ENCODE assay signal across 12 mouse cellular contexts in genomic region chr19:9989884-9990256, GRCm38 (mm10).
"Had no signal": no experiment of that assay in that cellular context is flagged by ENCODE, and none has a peak within 500 bp of the region (broad histone marks: within the 10 kb centered on the region; RNA-seq: fewer than 3 reads in every experiment).

No protein-coding gene starts in this region.

- H3K9ac ChIP-seq: limb, embryonic 13.5 days; midbrain, embryonic 12.5 days had no signal

- ATAC-seq: intestine, postnatal 0 days; midbrain, embryonic 16.5 days had no signal

- H3K9me3 ChIP-seq: limb, embryonic 13.5 days; midbrain, embryonic 12.5 days had no signal

- H3K4me3 ChIP-seq: layer of hippocampus, adult 2 months; limb, embryonic 13.5 days; midbrain, embryonic 12.5 days had no signal

- DNase-seq: kidney, adult 9 months; kidney, postnatal 4 days; left cerebral cortex, postnatal 4 days; lung, adult 18-20 months; right cerebral cortex, adult 18-20 months; right cerebral cortex, postnatal 25 days had no signal

- H3K27ac ChIP-seq: kidney, postnatal 0 days; layer of hippocampus, adult 2 months; limb, embryonic 13.5 days; midbrain, embryonic 12.5 days had no signal

- H3K27me3 ChIP-seq: limb, embryonic 13.5 days had no signal

- H3K4me2 ChIP-seq: limb, embryonic 13.5 days; midbrain, embryonic 12.5 days had no signal
